Mouse (Mus musculus) E14TG2a.4 (cell line): ENCODE results near the gene Lamtor4.

Experiments
- CTCF ChIP-seq: conservative IDR thresholded peaks from 2 replicates; pipeline ENCODE4 v1.5.1; 2014; ENCODE audit warnings: low read length
- POU5F1 ChIP-seq: IDR thresholded peaks from 2 replicates; pipeline ENCODE4 v1.6.1; 2014; ENCODE audit warnings: low read length, borderline replicate concordance

GRCm38 (mm10) chr5:138263260-138264206 is 8.3 kb downstream of the Lamtor4 start, which contains the start of gene BC037034:
- TF ChIP-seq CTCF: no peak
- no peak for TF ChIP-seq POU5F1
